Mouse (Mus musculus) liver, embryonic 14.5 days (tissue): ENCODE data around the gene Ptprcap. TPM values are rescaled to one million over a fixed set of nuclear protein-coding genes. Genes with fewer than 3 reads are reported as not detected.

Experiments
- ATAC-seq: fragments of 200-750 bp; cut with Nextera tagmentation; 2 replicates; pipeline ENCODE4 v1.8.0; 2017; ENCODE audit warnings: moderate number of reproducible peaks, mild to moderate bottlenecking, moderate library complexity; ENCODE audit not compliant: insufficient read depth
- DNase-seq, 3 experiments: peaks; one replicate each; pipeline ENCODE4 v3.0.0-alpha.2; 2012 to 2013; ENCODE audit warnings: low read depth in 3 of 3, low spot score in 3 of 3
- H3K27ac ChIP-seq: fragments of 300-500 bp; sonication (generic); 2 replicates; pipeline ENCODE4 v1.5.1; 2014; ENCODE audit warnings: moderate library complexity, mild to moderate bottlenecking, control low read depth, inconsistent platforms
- H3K27me3 ChIP-seq: fragments of 300-500 bp; sonication (generic); 2 replicates; pipeline ENCODE4 v1.6.1; 2014; ENCODE audit warnings: mild to moderate bottlenecking, low read length, moderate library complexity; ENCODE audit not compliant: control insufficient read depth, insufficient read depth
- H3K36me3 ChIP-seq: fragments of 300-500 bp; sonication (generic); replicated peaks from 2 replicates; pipeline ENCODE4 v1.6.1; 2014; ENCODE audit warnings: low read depth; ENCODE audit not compliant: control insufficient read depth, insufficient read depth
- H3K4me1 ChIP-seq, 2 experiments: fragments of 200-500 bp in 1 of 2; fragments of 300-500 bp in 1 of 2; sonication (generic) in 1 of 2; replicated peaks; 2 replicates each; pipeline ENCODE4 v1.6.1; 2012 to 2014; ENCODE audit warnings: antibody characterized with exemption in 1 of 2, inconsistent platforms in 1 of 2, low read length in 1 of 2; ENCODE audit not compliant: control insufficient read depth in 2 of 2, insufficient read depth in 2 of 2
- H3K4me2 ChIP-seq: fragments of 300-500 bp; sonication (generic); 2 replicates; pipeline ENCODE4 v1.6.1; 2014; ENCODE audit warnings: low read depth, mild to moderate bottlenecking, control low read depth, moderate library complexity
- H3K4me3 ChIP-seq, 2 experiments: fragments of 200-500 bp in 1 of 2; fragments of 300-500 bp in 1 of 2; sonication (generic) in 1 of 2; 2 replicates each; pipeline ENCODE4 v1.5.1; 2012 to 2014; ENCODE audit warnings: low read depth in 2 of 2, low read length in 2 of 2, mild to moderate bottlenecking in 2 of 2, control low read depth in 1 of 2, inconsistent platforms in 1 of 2, moderate library complexity in 1 of 2; ENCODE audit not compliant: insufficient read depth in 1 of 2
- H3K9ac ChIP-seq: fragments of 300-500 bp; sonication (generic); replicated peaks from 2 replicates; pipeline ENCODE4 v1.6.1; 2014; ENCODE audit warnings: mild to moderate bottlenecking, control low read depth, moderate library complexity
- H3K9me3 ChIP-seq: fragments of 300-500 bp; sonication (generic); 2 replicates; pipeline ENCODE4 v1.6.1; 2016; ENCODE audit warnings: low read length, mixed read lengths; ENCODE audit not compliant: control insufficient read depth
- CTCF ChIP-seq: IDR thresholded peaks from 2 replicates; pipeline ENCODE4 v1.5.1; 2016; ENCODE audit warnings: antibody characterized with exemption, low read depth, control low read depth
- EP300 ChIP-seq: IDR thresholded peaks from 2 replicates; pipeline ENCODE4 v1.6.1; 2016; ENCODE audit warnings: antibody characterized with exemption, low read depth
- WGBS: fragments of 180-500 bp; shearing (Covaris S2); extraction: QIAGEN DNeasy Blood & Tissue Kit; methylation state at CpG from one replicate; pipeline ENCODE4 v1.1.7; 2014; ENCODE audit not compliant: insufficient replicate concordance; 5-methylcytosine and 5-hydroxymethylcytosine counted together
- polyA plus RNA-seq, 2 experiments: library from polyadenylated mRNA; depleted of rRNA in 1 of 2; stranded (reverse) in 1 of 2; unstranded in 1 of 2; fragments of >200 nt; fragmentation: Nextera tagmentation in 1 of 2; extraction: Ambion mirVana in 1 of 2; gene quantifications; 2 replicates each; pipeline versions ENCODE4 v1.2.1 to v1.2.3; 2012 to 2014

Ptprcap gene
- polyA plus RNA-seq, 2 experiments, result 12.5 to 14.4 TPM

DNA sequence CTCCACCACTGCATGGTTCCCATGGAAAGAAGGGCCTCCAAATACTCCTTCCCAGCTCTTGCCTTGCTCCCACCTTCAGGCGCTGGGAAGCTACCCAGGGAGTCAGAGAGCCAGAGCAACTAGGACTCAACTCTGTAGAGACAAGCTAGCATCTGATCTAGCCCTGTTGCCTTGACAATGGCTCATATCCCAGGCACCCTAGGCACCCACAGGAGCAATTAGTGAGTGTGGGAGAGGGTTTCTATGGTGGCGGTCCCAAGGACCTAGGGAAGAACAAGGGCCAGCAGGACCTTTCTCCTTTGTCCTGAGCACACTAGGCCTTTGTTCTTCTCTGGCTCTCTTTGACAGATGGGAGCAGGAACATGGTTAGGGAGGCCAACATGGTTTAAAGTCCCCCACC is 30.3 kb downstream of the Ptprcap start:
- no peaks in the 10 kb centered on the region for H3K27me3 ChIP-seq
- peaks cover 0 to 9% of the 10 kb centered on the region in 2 experiments; a peak in 2 of 4 replicates for H3K4me1 ChIP-seq
- no peak overlapping the region for H3K27ac ChIP-seq
- H3K9me3 ChIP-seq, result no peaks in the 10 kb centered on the region
- no peak for TF ChIP-seq CTCF
- no peak for TF ChIP-seq EP300
- H3K9ac ChIP-seq, result no peak overlapping the region
- no peaks in the 10 kb centered on the region for H3K36me3 ChIP-seq
- ATAC-seq (no peak), DNase-seq (no peak)
- no peak overlapping the region for H3K4me2 ChIP-seq
- H3K4me3 ChIP-seq, result no peak overlapping the region
- WGBS, result 69% methylated on average over 2 of the region's 2 CpGs

- H3K4me1 ChIP-seq, result peaks cover 0 to 9% of the 10 kb centered on the region in 2 experiments; a peak in 2 of 4 replicates
- H3K36me3 ChIP-seq, result no peaks in the 10 kb centered on the region
- H3K27ac ChIP-seq, result no peak overlapping the region
- DNase-seq (no peak), ATAC-seq (peak; percentile 27; the same call in 1 of the 2 replicates)
- WGBS, result 26% methylated on average over 15 of the region's 15 CpGs
- no peaks in the 10 kb centered on the region for H3K27me3 ChIP-seq
- H3K4me2 ChIP-seq, result no peak overlapping the region
- no peaks in the 10 kb centered on the region for H3K9me3 ChIP-seq
- H3K9ac ChIP-seq, result no peak overlapping the region
- no peak overlapping the region for H3K4me3 ChIP-seq
- no peak for TF ChIP-seq CTCF
- no peak for TF ChIP-seq EP300
Observed at GRCm38 (mm10) chr19:4184976-4185975, 31.9 kb downstream of the Ptprcap start.

DNA sequence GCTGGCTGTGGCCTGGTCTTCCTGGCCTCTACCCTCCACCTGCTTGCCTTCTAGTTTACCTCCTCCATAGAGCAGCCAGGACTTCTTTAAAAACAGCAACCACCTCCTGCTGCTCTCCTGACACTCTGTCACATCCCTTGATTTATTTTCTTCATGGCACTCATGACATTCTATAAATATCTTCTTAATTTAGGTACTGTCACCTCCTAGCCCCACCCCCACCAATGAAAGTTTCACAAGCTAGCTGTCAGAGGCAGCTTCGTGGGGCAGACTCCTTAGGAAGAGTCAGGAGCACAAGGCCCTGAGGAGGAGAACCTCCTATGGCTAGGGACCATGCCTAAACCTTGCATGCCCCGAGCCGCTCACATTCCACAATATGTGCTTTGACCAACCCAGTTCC is 33.9 kb downstream of the Ptprcap start:
- DNase-seq, result no peak
- 60% methylated on average over 3 of the region's 3 CpGs for WGBS
- Histone ChIP-seq H3K36me3 (no peaks in the 10 kb centered on the region), H3K27me3 (no peaks in the 10 kb centered on the region), H3K4me1 (peaks cover 7 to 20% of the 10 kb centered on the region in 2 experiments), H3K9me3 (no peaks in the 10 kb centered on the region), H3K27ac (no peak overlapping the region), H3K9ac (no peak overlapping the region), H3K4me2 (no peak overlapping the region), H3K4me3 (no peak overlapping the region)
- ATAC-seq, result no peak
- no peak for TF ChIP-seq CTCF

- Histone ChIP-seq H3K4me3 (no peak overlapping the region), H3K9ac (no peak overlapping the region), H3K4me1 (peaks cover 14 to 30% of the 10 kb centered on the region in 2 experiments), H3K27me3 (no peaks in the 10 kb centered on the region), H3K4me2 (no peak overlapping the region), H3K36me3 (peaks cover 10% of the 10 kb centered on the region), H3K9me3 (no peaks in the 10 kb centered on the region), H3K27ac (no peak overlapping the region)
- DNase-seq (no peak), ATAC-seq (no peak)
- WGBS, result 77% methylated on average over 12 of the region's 12 CpGs
- no peak for TF ChIP-seq CTCF
- no peak for TF ChIP-seq EP300
Observed at GRCm38 (mm10) chr19:4189051-4189620, 35.7 kb downstream of the Ptprcap start.

DNA sequence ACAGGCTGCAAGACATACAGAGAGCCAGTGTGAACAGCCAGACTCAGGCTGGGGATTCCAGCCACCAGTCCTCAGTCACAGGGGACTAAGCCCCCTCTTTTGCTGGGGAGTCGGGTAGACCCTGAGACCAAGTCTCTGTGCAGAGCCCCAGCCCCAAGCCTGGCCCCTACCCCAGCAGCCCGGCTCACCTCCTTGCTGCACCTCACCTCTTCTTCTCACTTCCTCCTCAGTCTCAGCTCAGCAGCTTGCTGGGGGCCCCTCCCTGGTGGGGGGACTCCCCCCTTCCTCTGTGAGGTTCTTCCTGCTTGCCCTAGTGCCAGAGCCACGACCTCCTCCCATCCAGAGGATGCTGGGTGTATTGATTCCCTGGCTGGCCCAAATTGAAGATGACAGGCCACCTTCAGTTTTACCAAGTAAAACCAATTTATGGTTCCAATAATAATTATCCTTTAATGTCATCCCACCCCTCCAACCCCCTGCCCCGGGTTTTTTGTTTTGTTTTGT is 37.5 kb downstream of the Ptprcap start, which contains the start of gene Tbc1d10c:
Tbc1d10c (minus strand) TSS at position 454 of the 504 bp plus-strand sequence.
- peak within 1 kb of the TSS; percentile 77 for H3K4me2 ChIP-seq
- no peak for ATAC-seq
- no peaks in the 10 kb centered on the region for H3K9me3 ChIP-seq
- peak within 1 kb of the TSS; percentile 85 to 89 for H3K4me3 ChIP-seq
- no peak for DNase-seq
- peak within 1 kb of the TSS; percentile 91 for H3K9ac ChIP-seq
- WGBS, result 16% methylated on average over 4 of the region's 4 CpGs
- peak within 1 kb of the TSS; percentile 64 for H3K27ac ChIP-seq
- TF ChIP-seq EP300 (no peak), CTCF (no peak)
- H3K4me1 ChIP-seq, result peaks cover 14 to 24% of the 10 kb centered on the region in 2 experiments
- no peaks in the 10 kb centered on the region for H3K27me3 ChIP-seq
- peaks cover 27% of the 10 kb centered on the region for H3K36me3 ChIP-seq
